12 mouse cellular contexts compared by ENCODE assay signal in genomic region chr3:96599069-96599393, GRCm38 (mm10). TPM values are rescaled to one million over a fixed set of nuclear protein-coding genes. Genes with fewer than 3 reads are reported as not detected.
DNase-seq lines count a peak whose midpoint lies in the region; ATAC-seq and TF ChIP-seq lines count a peak whose summit lies in the region.
"Had no signal": no experiment of that assay in that cellular context is flagged by ENCODE, and none has a peak within 500 bp of the region (broad histone marks: within the 10 kb centered on the region; RNA-seq: fewer than 3 reads in every experiment).

No protein-coding gene starts in this region.

- H3K4me2 ChIP-seq in kidney, embryonic 15.5 days, result peak overlapping the region; percentile 83
- H3K4me2 ChIP-seq in embryonic facial prominence, embryonic 14.5 days (ENCODE audit: low read depth, low read length), result peak overlapping the region; percentile 99
- H3K4me2 ChIP-seq in hindbrain, embryonic 16.5 days (ENCODE audit: low read length), result peak overlapping the region; percentile 99
- H3K4me2 ChIP-seq in midbrain, postnatal 0 days (ENCODE audit: low read depth, low read length, poor library complexity, severe bottlenecking), result peak overlapping the region; percentile 96

- H3K4me1 ChIP-seq in kidney, embryonic 15.5 days, result peaks cover 69% of the 10 kb centered on the region
- H3K4me1 ChIP-seq in embryonic facial prominence, embryonic 14.5 days (ENCODE audit: control insufficient read depth, insufficient read depth, low read length), result peaks cover 32% of the 10 kb centered on the region
- peaks cover 69% of the 10 kb centered on the region for H3K4me1 ChIP-seq in hindbrain, embryonic 16.5 days (ENCODE audit: control insufficient read depth, insufficient read depth, low read depth, low read length)
- H3K4me1 ChIP-seq in midbrain, postnatal 0 days (ENCODE audit: insufficient read depth, low read length), result peaks cover 20% of the 10 kb centered on the region; the same call in 1 of the 2 replicates

- peak overlapping the region; percentile 54; the same call in 1 of the 2 replicates for H3K4me3 ChIP-seq in kidney, embryonic 15.5 days (replicated peaks)
- H3K4me3 ChIP-seq in embryonic facial prominence, embryonic 14.5 days (ENCODE audit: low read depth, low read length), result peak overlapping the region; percentile 58
- H3K4me3 ChIP-seq in hindbrain, embryonic 16.5 days (ENCODE audit: low read length), result peak overlapping the region; percentile 59
- peak overlapping the region; percentile 60 for H3K4me3 ChIP-seq in midbrain, postnatal 0 days (ENCODE audit: low read depth, low read length)
- H3K4me3 ChIP-seq: erythroblast, embryonic 14.5 days had no signal

- H3K36me3 ChIP-seq in kidney, embryonic 15.5 days, result peaks cover 6% of the 10 kb centered on the region
- H3K36me3 ChIP-seq in embryonic facial prominence, embryonic 14.5 days (ENCODE audit: control insufficient read depth, insufficient read depth, low read length), result no peaks in the 10 kb centered on the region
- no peaks in the 10 kb centered on the region for H3K36me3 ChIP-seq in hindbrain, embryonic 16.5 days (ENCODE audit: control insufficient read depth, insufficient read depth, low read length)
- H3K36me3 ChIP-seq in midbrain, postnatal 0 days (ENCODE audit: insufficient read depth, low read length), result no peaks in the 10 kb centered on the region

- no peak for DNase-seq in kidney, adult 18-20 months
- no peak for DNase-seq in embryonic facial prominence, embryonic 14.5 days (ENCODE audit: low spot score)
- no peak for DNase-seq in midbrain, postnatal 0 days (ENCODE audit: low spot score)
- DNase-seq in urinary bladder, postnatal 14 days (ENCODE audit: low spot score), result no peak
- no peak for DNase-seq in urinary bladder, postnatal 36 days (ENCODE audit: low spot score in 2 of 2)
- no peak for DNase-seq in urinary bladder, postnatal 10 days (ENCODE audit: low spot score)
- DNase-seq: kidney, postnatal 36 days had no signal

- H3K27ac ChIP-seq in kidney, embryonic 15.5 days, result no peak overlapping the region
- H3K27ac ChIP-seq in embryonic facial prominence, embryonic 14.5 days (replicated peaks; ENCODE audit: low read depth, low read length), result no peak overlapping the region
- H3K27ac ChIP-seq in hindbrain, embryonic 16.5 days (ENCODE audit: low read depth, low read length), result no peak overlapping the region
- no peak overlapping the region for H3K27ac ChIP-seq in midbrain, postnatal 0 days (ENCODE audit: low read depth, low read length)
- H3K27ac ChIP-seq: macrophage had no signal

- 54% methylated on average over 8 of the region's 8 CpGs for WGBS in kidney, embryonic 15.5 days
- WGBS in embryonic facial prominence, embryonic 14.5 days, result 59% methylated on average over 8 of the region's 8 CpGs
- 53% methylated on average over 8 of the region's 8 CpGs for WGBS in hindbrain, embryonic 16.5 days
- WGBS in midbrain, postnatal 0 days, result 57% methylated on average over 8 of the region's 8 CpGs

- TF ChIP-seq CTCF in midbrain, postnatal 0 days (IDR thresholded peaks at IDR 0.05), result no peak

- H3K9ac ChIP-seq in kidney, embryonic 15.5 days, result no peak overlapping the region
- peak overlapping the region; percentile 74; the same call in 1 of the 2 replicates for H3K9ac ChIP-seq in embryonic facial prominence, embryonic 14.5 days (ENCODE audit: low read depth, low read length)
- peak overlapping the region; percentile 80 for H3K9ac ChIP-seq in hindbrain, embryonic 16.5 days (ENCODE audit: low read depth, low read length)
- H3K9ac ChIP-seq in midbrain, postnatal 0 days (replicated peaks; ENCODE audit: low read length, poor library complexity, severe bottlenecking), result no peak overlapping the region

- H3K27me3 ChIP-seq in kidney, embryonic 15.5 days, result peaks cover 42% of the 10 kb centered on the region
- peaks cover 7% of the 10 kb centered on the region for H3K27me3 ChIP-seq in embryonic facial prominence, embryonic 14.5 days (replicated peaks; ENCODE audit: control insufficient read depth, insufficient read depth, low read length)
- no peaks in the 10 kb centered on the region for H3K27me3 ChIP-seq in hindbrain, embryonic 16.5 days (replicated peaks; ENCODE audit: control insufficient read depth, insufficient read depth, low read length)
- no peaks in the 10 kb centered on the region for H3K27me3 ChIP-seq in midbrain, postnatal 0 days (ENCODE audit: insufficient read depth, low read length)

- no peaks in the 10 kb centered on the region for H3K9me3 ChIP-seq in kidney, embryonic 15.5 days (replicated peaks)
- H3K9me3 ChIP-seq in embryonic facial prominence, embryonic 14.5 days (ENCODE audit: control insufficient read depth, low read length), result no peaks in the 10 kb centered on the region
- no peaks in the 10 kb centered on the region for H3K9me3 ChIP-seq in hindbrain, embryonic 16.5 days (ENCODE audit: control insufficient read depth, low read length)
- H3K9me3 ChIP-seq in midbrain, postnatal 0 days (ENCODE audit: low read length), result no peaks in the 10 kb centered on the region

- no peak for ATAC-seq in kidney, embryonic 15.5 days (replicated peaks; ENCODE audit: low FRiP score)
- ATAC-seq in embryonic facial prominence, embryonic 14.5 days (ENCODE audit: low read depth), result no peak
- ATAC-seq in hindbrain, embryonic 16.5 days, result no peak
- ATAC-seq in midbrain, postnatal 0 days (ENCODE audit: low FRiP score), result no peak

RNA-seq across cellular contexts. Expression of gene Lix1l, which starts 1.9 kb away (rescaled TPM):
- polyA plus RNA-seq in kidney, embryonic 15.5 days (2015; fragmentation: Nextera tagmentation; extraction: Ambion mirVana), result 6.5 and 8.0 TPM in 2 replicates
- polyA plus RNA-seq in embryonic facial prominence, embryonic 14.5 days (2014; fragmentation: Nextera tagmentation; extraction: Ambion mirVana), result 9.1 and 10.1 TPM in 2 replicates
- polyA plus RNA-seq in hindbrain, embryonic 16.5 days (2015; fragmentation: Nextera tagmentation; extraction: Ambion mirVana), result 5.1 and 5.8 TPM in 2 replicates
- total RNA-seq in midbrain, postnatal 0 days (2014; rRNA removed), result 38.0 and 52.9 TPM in 2 replicates
- polyA plus RNA-seq in midbrain, postnatal 0 days (2015; fragmentation: Nextera tagmentation; extraction: Ambion mirVana), result 3.2 TPM in 2 replicates

RNA-seq across cellular contexts. Expression of gene Ankrd34a, which starts 2.6 kb away (rescaled TPM):
- polyA plus RNA-seq in kidney, embryonic 15.5 days (2015; fragmentation: Nextera tagmentation; extraction: Ambion mirVana), result 1.8 and 2.8 TPM in 2 replicates
- polyA plus RNA-seq in embryonic facial prominence, embryonic 14.5 days (2014; fragmentation: Nextera tagmentation; extraction: Ambion mirVana), result 2.7 and 3.0 TPM in 2 replicates
- 21.5 and 23.9 TPM in 2 replicates for polyA plus RNA-seq in hindbrain, embryonic 16.5 days (2015; fragmentation: Nextera tagmentation; extraction: Ambion mirVana)
- total RNA-seq in midbrain, postnatal 0 days (2014; rRNA removed), result 21.5 and 32.7 TPM in 2 replicates
- polyA plus RNA-seq in midbrain, postnatal 0 days (2015; fragmentation: Nextera tagmentation; extraction: Ambion mirVana), result 16.3 and 21.0 TPM in 2 replicates
- polyA plus RNA-seq: erythroblast, embryonic 14.5 days had no signal

RNA-seq across cellular contexts. Expression of gene Polr3gl, which starts 5.0 kb away (rescaled TPM):
- 38.1 and 39.8 TPM in 2 replicates for polyA plus RNA-seq in kidney, embryonic 15.5 days (2015; fragmentation: Nextera tagmentation; extraction: Ambion mirVana)
- polyA plus RNA-seq in embryonic facial prominence, embryonic 14.5 days (2014; fragmentation: Nextera tagmentation; extraction: Ambion mirVana), result 8.9 and 11.0 TPM in 2 replicates
- 31.0 and 33.3 TPM in 2 replicates for polyA plus RNA-seq in hindbrain, embryonic 16.5 days (2015; fragmentation: Nextera tagmentation; extraction: Ambion mirVana)
- 13.2 and 16.2 TPM in 2 replicates for total RNA-seq in midbrain, postnatal 0 days (2014; rRNA removed)
- 29.4 and 32.0 TPM in 2 replicates for polyA plus RNA-seq in midbrain, postnatal 0 days (2015; fragmentation: Nextera tagmentation; extraction: Ambion mirVana)

RNA-seq across cellular contexts. Expression of gene Gm16253, which starts 22.2 kb away (rescaled TPM):
- 2.1 TPM in 2 replicates for polyA plus RNA-seq in kidney, embryonic 15.5 days (2015; fragmentation: Nextera tagmentation; extraction: Ambion mirVana)
- 0.55 TPM in 1 of 2 replicates, not detected in the other for polyA plus RNA-seq in embryonic facial prominence, embryonic 14.5 days (2014; fragmentation: Nextera tagmentation; extraction: Ambion mirVana)
- polyA plus RNA-seq in hindbrain, embryonic 16.5 days (2015; fragmentation: Nextera tagmentation; extraction: Ambion mirVana), result 1.0 and 1.9 TPM in 2 replicates
- not detected in 2 replicates for total RNA-seq in midbrain, postnatal 0 days (2014; rRNA removed)
- polyA plus RNA-seq in midbrain, postnatal 0 days (2015; fragmentation: Nextera tagmentation; extraction: Ambion mirVana), result 0.52 TPM in 1 of 2 replicates, not detected in the other
- total RNA-seq: adrenal gland, postnatal 36 days had no signal
- polyA plus RNA-seq: erythroblast, embryonic 14.5 days; macrophage had no signal

RNA-seq across cellular contexts. Expression of gene Rbm8a, which starts 30.7 kb away (rescaled TPM):
- polyA plus RNA-seq in kidney, embryonic 15.5 days (2015; fragmentation: Nextera tagmentation; extraction: Ambion mirVana), result 145 and 151 TPM in 2 replicates
- polyA plus RNA-seq in embryonic facial prominence, embryonic 14.5 days (2014; fragmentation: Nextera tagmentation; extraction: Ambion mirVana), result 122 and 127 TPM in 2 replicates
- 110 and 113 TPM in 2 replicates for polyA plus RNA-seq in hindbrain, embryonic 16.5 days (2015; fragmentation: Nextera tagmentation; extraction: Ambion mirVana)
- total RNA-seq in midbrain, postnatal 0 days (2014; rRNA removed), result 23.8 and 25.0 TPM in 2 replicates
- 115 and 118 TPM in 2 replicates for polyA plus RNA-seq in midbrain, postnatal 0 days (2015; fragmentation: Nextera tagmentation; extraction: Ambion mirVana)

Comparison
In these comparisons a context has a peak if more than half of its experiments do, and no peak if none do; other contexts are left out.
1. H3K9ac ChIP-seq: peak in embryonic facial prominence, embryonic 14.5 days (single experiment) and hindbrain, embryonic 16.5 days (single experiment); none in kidney, embryonic 15.5 days (single experiment) and midbrain, postnatal 0 days (single experiment).
2. Peak in every context shown above with its lines, with median percentiles within 50 percentile points of each other: H3K4me2 ChIP-seq and H3K4me3 ChIP-seq.